Mouse (Mus musculus): ENCODE results near the gene Ado.
A peak's percentile ranks its signal among the peaks of the same experiment; 100 is the strongest.

Ado gene

DNA sequence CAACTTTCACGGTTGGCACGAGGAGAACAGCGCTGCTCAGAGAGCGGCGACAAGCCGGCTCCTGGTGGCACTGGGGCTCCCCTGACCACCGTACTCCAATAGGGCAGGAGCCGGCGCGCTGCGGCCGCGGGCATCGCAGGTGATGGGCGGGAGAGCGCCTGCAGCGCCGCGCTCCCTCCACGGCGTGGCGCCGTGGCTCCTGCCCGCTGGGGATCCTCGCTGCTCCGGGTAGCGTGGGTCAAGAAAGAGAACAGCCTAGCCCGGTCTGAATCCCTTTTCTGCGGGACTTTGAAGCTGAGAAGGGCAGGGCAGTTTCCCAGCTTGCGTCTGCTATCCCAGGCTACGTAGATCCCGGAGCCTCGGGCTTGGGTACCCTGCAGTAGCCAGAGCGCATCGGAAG is 12.8 kb downstream of the Ado start:
- peak; percentile 43 for DNase-seq

DNA sequence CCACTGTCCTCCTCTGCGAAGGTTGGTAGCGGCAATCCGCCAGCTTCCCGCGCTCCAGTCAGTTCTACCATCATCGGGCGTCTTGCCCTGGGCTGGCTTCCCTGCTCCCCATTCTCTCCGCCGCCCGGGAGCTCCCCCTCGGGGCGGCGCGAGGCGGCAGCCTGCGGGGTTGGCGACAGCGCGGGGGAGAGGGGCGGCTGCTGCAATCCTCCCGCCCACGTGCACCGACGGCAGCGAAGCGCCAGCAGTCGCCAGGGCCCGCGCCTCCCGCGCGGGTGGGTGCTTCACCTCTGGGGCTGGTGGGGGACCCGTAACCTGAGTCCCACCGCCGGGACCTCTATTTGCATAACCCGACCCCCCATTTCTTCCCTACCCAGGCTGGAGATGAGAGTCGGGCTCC is 13.5 kb downstream of the Ado start, which contains the start of gene Egr2:
Gene Egr2 (plus strand): TSS at position 220 of the 400 bp plus-strand sequence.
- DNase-seq = no peak

DNA sequence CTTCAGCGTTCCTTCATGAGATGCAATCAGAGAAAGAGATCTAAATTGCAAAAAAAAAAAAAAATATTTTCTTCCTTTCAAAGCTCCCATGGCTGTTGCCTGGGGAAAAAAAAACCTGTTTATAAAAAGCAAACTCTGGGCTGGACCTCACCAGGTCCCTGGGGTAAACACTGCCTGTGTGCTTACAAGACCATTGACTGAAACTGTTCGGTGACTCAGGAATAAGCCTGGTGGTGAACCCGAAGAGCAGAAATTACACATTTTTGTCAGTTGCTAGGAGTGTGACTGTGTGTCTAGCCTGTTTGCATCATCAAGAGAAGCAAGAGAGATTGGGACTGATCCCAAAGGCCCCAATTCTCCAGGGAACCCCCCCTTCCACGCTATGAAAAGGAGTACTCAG is 19.0 kb downstream of the Ado start:
- no peak for DNase-seq

GRCm38 (mm10) chr10:67526435-67526834 is 22.3 kb downstream of the Ado start:
- DNase-seq = no peak

DNA sequence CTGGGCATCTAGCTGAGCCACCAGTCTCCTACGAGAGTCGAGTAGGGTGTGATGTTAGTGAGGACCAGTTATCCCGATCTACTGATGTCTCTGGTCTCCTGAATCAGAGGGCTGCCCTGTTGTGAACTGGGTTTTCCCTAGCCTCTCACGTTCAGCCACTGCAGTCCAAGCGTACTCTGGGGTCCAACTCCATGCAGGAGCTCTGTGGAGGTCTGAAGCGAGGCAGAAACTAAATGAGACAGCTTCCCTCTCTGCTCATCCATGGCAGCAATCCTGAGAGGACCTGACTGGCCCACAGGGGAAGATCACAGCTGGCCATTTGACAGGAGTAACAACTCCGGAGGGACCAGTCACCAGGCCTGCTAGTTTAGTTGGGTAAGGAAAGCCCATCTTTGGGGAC is 24.1 kb downstream of the Ado start:
- DNase-seq = no peak

DNA sequence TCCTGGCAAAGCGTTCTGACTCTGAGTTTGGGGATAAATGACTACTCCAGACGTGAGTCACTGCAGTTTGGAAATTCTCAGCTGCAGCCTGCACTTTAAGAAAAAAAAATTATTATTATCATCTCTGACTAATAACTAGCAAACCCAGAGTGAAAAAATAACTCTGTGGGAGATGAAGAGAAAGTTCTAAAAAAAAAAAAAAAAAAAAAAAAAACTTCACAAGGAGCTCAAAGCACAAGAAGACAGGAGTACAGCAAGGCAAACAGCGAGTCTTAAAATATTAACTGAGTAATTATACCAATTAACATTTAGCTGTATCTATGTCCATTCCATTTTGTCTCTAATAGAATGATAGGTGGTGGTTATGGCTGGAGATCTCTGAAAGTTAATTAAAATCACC is 24.6 kb downstream of the Ado start:
- DNase-seq = no peak

- DNase-seq = no peak
Observed at GRCm38 (mm10) chr10:67518733-67519132, 30.0 kb downstream of the Ado start.

DNA sequence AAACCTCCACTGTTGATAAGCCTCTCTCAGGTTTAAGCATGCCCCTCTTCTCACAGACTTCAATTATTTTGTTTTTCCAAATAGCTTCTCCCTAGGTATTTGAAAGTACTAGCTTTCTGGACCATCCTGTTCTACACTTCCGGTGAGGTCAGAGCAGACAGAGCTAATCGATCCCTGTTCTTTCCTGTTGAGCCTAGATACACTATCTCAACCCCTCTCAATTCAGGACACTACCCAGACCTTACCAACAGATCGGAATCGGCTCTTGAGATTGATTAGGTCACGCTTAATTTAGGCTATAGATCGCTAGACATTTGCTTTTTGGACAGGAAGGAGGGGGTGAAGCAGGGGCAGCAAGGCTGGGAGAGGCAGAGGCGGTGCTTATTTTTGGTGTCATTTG is 35.9 kb downstream of the Ado start:
- no peak for DNase-seq

- no peak for DNase-seq
Observed at GRCm38 (mm10) chr10:67512211-67512610, 36.5 kb downstream of the Ado start.

DNA sequence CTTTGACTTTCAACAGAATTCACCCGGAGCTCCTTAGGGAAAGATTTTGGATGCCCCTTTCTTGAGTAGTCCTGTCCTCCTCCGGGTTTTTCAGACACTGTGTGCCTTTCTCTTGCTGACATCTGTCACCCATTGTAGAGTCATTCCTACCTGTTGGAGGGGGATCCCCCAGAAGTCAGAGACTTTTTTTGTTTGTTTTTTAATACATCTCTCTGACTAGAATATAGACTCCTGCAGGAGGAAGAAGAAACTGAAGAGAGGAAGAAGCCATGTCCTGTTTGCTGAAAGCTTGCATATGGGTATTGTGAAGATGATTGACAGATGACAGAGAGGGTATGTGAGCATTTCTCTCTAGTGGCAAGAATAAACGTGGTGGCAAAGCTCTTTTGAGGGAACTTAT is 43.5 kb downstream of the Ado start:
- no peak for DNase-seq

DNA sequence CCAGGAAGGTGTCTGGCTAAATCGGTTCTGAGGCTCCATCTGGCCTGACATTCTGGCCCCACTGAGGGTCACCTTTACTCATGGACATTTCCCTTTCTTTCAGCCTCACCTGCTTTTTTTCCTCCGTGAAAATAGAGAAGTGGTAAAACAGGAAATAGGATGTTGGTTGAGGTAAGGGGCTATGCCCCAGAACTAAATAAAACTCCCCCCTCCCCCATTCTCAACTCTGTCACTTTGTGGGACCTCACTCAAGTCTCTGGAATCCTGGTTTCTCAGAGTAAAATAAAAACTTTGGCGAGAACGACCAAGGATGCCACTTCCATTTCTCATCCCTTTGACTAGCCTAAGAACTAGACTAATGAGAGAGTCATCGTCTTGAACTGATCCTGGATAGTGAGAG is 44.7 kb downstream of the Ado start:
- no peak for DNase-seq

GRCm38 (mm10) chr10:67503320-67503995 is 45.3 kb downstream of the Ado start:
- DNase-seq = no peak

DNA sequence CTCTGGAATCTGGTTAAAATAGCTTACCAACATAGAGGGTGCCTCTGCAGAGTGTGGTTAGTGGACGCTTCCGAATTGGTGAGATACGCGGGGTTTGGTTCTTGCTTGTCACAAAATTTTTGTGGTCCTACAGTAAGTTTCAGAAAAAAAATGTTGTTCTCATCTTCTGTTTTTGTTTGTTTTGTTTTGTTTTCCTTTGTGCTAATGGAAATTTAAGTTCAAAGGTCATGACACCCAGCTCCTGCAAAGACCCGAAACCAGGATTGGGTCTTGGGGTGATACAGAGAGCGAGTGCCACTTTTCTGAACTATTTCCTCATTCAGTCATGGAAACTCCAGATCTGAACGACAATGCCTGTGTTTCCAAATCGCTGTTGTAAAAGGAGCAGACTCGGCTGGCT is 50.8 kb downstream of the Ado start:
- DNase-seq = no peak

DNA sequence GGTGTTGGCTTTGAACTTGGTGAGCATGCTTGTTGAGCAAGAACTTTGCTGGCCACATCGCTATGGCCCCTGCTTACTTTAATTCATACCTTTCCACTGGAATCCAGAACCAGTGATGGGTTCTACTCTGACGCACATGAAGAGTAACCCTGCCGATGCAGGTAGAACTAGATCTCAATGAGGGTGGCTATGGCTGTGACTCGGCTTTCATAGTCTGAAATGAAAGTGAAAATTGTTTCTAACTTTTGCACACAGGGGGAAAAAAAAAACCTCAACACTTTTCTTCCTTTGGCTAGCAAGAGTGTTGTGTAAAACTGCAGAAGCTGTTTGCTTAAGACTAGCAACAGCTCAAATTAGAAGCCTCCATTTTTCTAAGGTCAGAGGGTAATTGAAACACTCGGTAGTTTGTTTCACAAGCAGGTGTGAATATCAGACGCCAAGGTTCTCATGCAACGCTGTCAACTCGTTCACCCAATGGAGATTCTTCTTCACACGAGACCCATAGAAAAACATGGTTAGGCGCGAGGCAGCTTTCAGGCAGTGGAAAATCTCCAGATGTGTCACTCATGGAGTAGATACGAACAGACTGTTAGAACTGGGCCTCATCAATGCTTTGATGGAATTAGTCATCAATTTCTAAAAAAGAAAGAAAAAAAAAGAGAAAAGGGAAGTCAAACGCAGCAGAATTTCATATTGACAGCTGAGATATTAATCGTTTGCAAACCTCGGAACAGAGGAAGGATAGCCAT is 51.4 kb downstream of the Ado start:
- DNase-seq = no peak

Data from cerebellum, adult 9-10 months (tissue).